ENCODE assay signal across 19 mouse cellular contexts in the genomic region with DNA sequence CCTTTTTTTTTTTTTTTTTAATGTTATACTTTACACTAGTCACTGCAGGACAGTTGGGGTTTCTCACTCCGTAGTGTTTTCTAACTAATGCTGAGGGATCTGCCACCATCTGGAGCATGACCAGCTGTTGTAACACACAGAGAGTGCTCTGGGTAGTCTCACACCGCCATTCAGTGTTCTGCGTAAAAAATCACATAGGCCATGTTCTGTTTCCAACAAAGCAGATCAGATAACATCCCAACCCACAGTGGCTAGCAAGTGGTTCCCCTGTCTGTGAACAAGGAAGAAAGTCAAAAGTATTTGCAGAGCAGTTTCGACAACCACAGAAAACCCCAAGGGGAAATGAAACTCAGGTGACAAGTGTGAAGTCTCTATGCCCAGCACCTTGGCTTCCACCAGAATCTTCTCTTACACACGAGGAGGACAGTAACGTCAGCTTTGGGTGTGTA. TPM values are rescaled to one million over a fixed set of nuclear protein-coding genes. Genes with fewer than 3 reads are reported as not detected.
DNase-seq lines count a peak whose midpoint lies in the region; ATAC-seq lines count a peak whose summit lies in the region.
"Had no signal": no experiment of that assay in that cellular context is flagged by ENCODE, and none has a peak within 500 bp of the region (broad histone marks: within the 10 kb centered on the region; RNA-seq: fewer than 3 reads in every experiment).

No protein-coding gene starts in this region.

- H3K27ac ChIP-seq in hindbrain, embryonic 12.5 days = no peak overlapping the region
- H3K27ac ChIP-seq in kidney, embryonic 16.5 days (ENCODE audit: low read length) = no peak overlapping the region
- H3K27ac ChIP-seq: heart, embryonic 10.5 days; hindbrain, postnatal 0 days; liver, embryonic 12.5 days; lung, embryonic 15.5 days; midbrain, embryonic 10.5 days had no signal

- H3K4me3 ChIP-seq in hindbrain, embryonic 12.5 days = no peak overlapping the region
- H3K4me3 ChIP-seq in kidney, embryonic 16.5 days (ENCODE audit: low read length) = no peak overlapping the region
- H3K4me3 ChIP-seq: heart, embryonic 10.5 days; liver, embryonic 12.5 days; lung, embryonic 15.5 days; midbrain, embryonic 10.5 days had no signal

- H3K4me2 ChIP-seq in hindbrain, embryonic 12.5 days (replicated peaks) = no peak overlapping the region
- no peak overlapping the region for H3K4me2 ChIP-seq in kidney, embryonic 16.5 days (replicated peaks; ENCODE audit: low read depth, low read length)
- H3K4me2 ChIP-seq: liver, embryonic 12.5 days; lung, embryonic 15.5 days had no signal

- no peaks in the 10 kb centered on the region for H3K27me3 ChIP-seq in hindbrain, embryonic 12.5 days
- no peaks in the 10 kb centered on the region for H3K27me3 ChIP-seq in kidney, embryonic 16.5 days (ENCODE audit: insufficient read depth, low read length)
- H3K27me3 ChIP-seq: lung, embryonic 15.5 days had no signal

- peak; percentile 85 for ATAC-seq in common myeloid progenitor, adult 5-6 weeks (replicated peaks; ENCODE audit: low read depth, poor library complexity, severe bottlenecking)
- no peak for ATAC-seq in hindbrain, embryonic 12.5 days (ENCODE audit: low FRiP score)
- ATAC-seq in kidney, embryonic 16.5 days (ENCODE audit: low FRiP score, low TSS enrichment) = no peak
- ATAC-seq: hindbrain, postnatal 0 days; liver, embryonic 12.5 days had no signal

- 79% methylated on average over 6 of the region's 6 CpGs for WGBS in hindbrain, embryonic 12.5 days
- 73% methylated on average over 6 of the region's 6 CpGs for WGBS in kidney, embryonic 16.5 days

- H3K9me3 ChIP-seq in hindbrain, embryonic 12.5 days (replicated peaks) = no peaks in the 10 kb centered on the region
- no peaks in the 10 kb centered on the region for H3K9me3 ChIP-seq in kidney, embryonic 16.5 days (ENCODE audit: low read length)
- H3K9me3 ChIP-seq: heart, embryonic 10.5 days; liver, embryonic 12.5 days; lung, embryonic 15.5 days; midbrain, embryonic 10.5 days had no signal

- DNase-seq in A20 (ENCODE audit: low read depth, low spot score) = peak; percentile 94
- peak; percentile 73 to 80 for DNase-seq in B cell, adult 2 months
- peak; percentile 45 for DNase-seq in naive thymus-derived CD4-positive, alpha-beta T cell, adult 2 months (ENCODE audit: low read depth)
- DNase-seq in ovary, postnatal 14 days (ENCODE audit: low spot score) = no peak
- DNase-seq in left cerebral cortex, adult 11 months (ENCODE audit: low spot score) = no peak
- DNase-seq: adrenal gland, postnatal 36 days; cerebellum, postnatal 10 days; gastrocnemius, postnatal 10 days; heart, postnatal 14 days; kidney, postnatal 10 days; thymus, postnatal 4 days had no signal

- H3K4me1 ChIP-seq in hindbrain, embryonic 12.5 days = no peaks in the 10 kb centered on the region
- peaks cover 8% of the 10 kb centered on the region for H3K4me1 ChIP-seq in kidney, embryonic 16.5 days (ENCODE audit: insufficient read depth, low read length)
- H3K4me1 ChIP-seq: heart, embryonic 10.5 days; lung, embryonic 15.5 days; midbrain, embryonic 10.5 days had no signal

- H3K36me3 ChIP-seq in hindbrain, embryonic 12.5 days = no peaks in the 10 kb centered on the region
- no peaks in the 10 kb centered on the region for H3K36me3 ChIP-seq in kidney, embryonic 16.5 days (ENCODE audit: insufficient read depth, low read length)
- H3K36me3 ChIP-seq: heart, embryonic 10.5 days; liver, embryonic 12.5 days; lung, embryonic 15.5 days; midbrain, embryonic 10.5 days had no signal

- no peak overlapping the region for H3K9ac ChIP-seq in hindbrain, embryonic 12.5 days
- no peak overlapping the region for H3K9ac ChIP-seq in kidney, embryonic 16.5 days (replicated peaks; ENCODE audit: low read length)
- H3K9ac ChIP-seq: liver, embryonic 12.5 days; lung, embryonic 15.5 days had no signal

RNA-seq across cellular contexts. Expression of gene Usp6nl, which starts 13.1 kb away (rescaled TPM):
- 14.2 and 24.0 TPM in 2 replicates for total RNA-seq in common myeloid progenitor, adult 5-6 weeks (2017)
- polyA plus RNA-seq in hindbrain, embryonic 12.5 days (2016; fragmentation: Nextera tagmentation; extraction: Ambion mirVana) = 15.6 and 16.3 TPM in 2 replicates
- polyA plus RNA-seq in kidney, embryonic 16.5 days (2015; fragmentation: Nextera tagmentation; extraction: Ambion mirVana) = 8.6 and 8.8 TPM in 2 replicates

Comparison
In these comparisons a context has a peak if more than half of its experiments do, and no peak if none do; other contexts are left out.
1. DNase-seq: peak in A20 (single experiment), B cell, adult 2 months (2 of 2) and naive thymus-derived CD4-positive, alpha-beta T cell, adult 2 months (single experiment); none in ovary, postnatal 14 days (single experiment) and left cerebral cortex, adult 11 months (single experiment).